Mouse (Mus musculus) adrenal gland, adult 18-20 months (tissue): ENCODE measurements around the gene Rai14. TPM values are rescaled to one million over a fixed set of nuclear protein-coding genes. Genes with fewer than 3 reads are reported as not detected.

Source experiments
- DNase-seq, 2 experiments: peaks; one replicate each; pipeline ENCODE4 v3.0.0; 2021 to 2022; ENCODE audit warnings: low spot score in 2 of 2
- total RNA-seq, 2 experiments: library from RNA; stranded (reverse); gene quantifications; 1 replicate in 1 of 2; 2 replicates in 1 of 2; pipeline ENCODE4 v1.2.3; 2021

Gene Rai14
- total RNA-seq, 2 experiments from 2014 or later, result 26.9 to 28.7 TPM

- DNase-seq, result no peak
These were observed 93.2 kb downstream of the Rai14 start for GRCm38 (mm10) chr15:10621194-10621593.

GRCm38 (mm10) chr15:10619678-10620077 is 94.7 kb downstream of the Rai14 start:
- no peak for DNase-seq

GRCm38 (mm10) chr15:10618276-10618675 is 96.1 kb downstream of the Rai14 start:
- DNase-seq, result no peak

- no peak for DNase-seq
These were observed 98.4 kb downstream of the Rai14 start for GRCm38 (mm10) chr15:10616001-10616400.

- DNase-seq, result no peak
These were observed 103.4 kb downstream of the Rai14 start for GRCm38 (mm10) chr15:10611040-10611439.

- no peak for DNase-seq
These were observed 105.3 kb downstream of the Rai14 start for GRCm38 (mm10) chr15:10609107-10609506.

- DNase-seq, result no peak
These were observed 105.8 kb downstream of the Rai14 start for GRCm38 (mm10) chr15:10608508-10609098.

GRCm38 (mm10) chr15:10599413-10599812 is 115.0 kb downstream of the Rai14 start:
- DNase-seq, result no peak

- DNase-seq, result no peak
These were observed 115.9 kb downstream of the Rai14 start for GRCm38 (mm10) chr15:10598259-10599225.

GRCm38 (mm10) chr15:10596871-10597270 is 117.6 kb downstream of the Rai14 start:
- no peak for DNase-seq

- DNase-seq, result no peak
These were observed 119.0 kb downstream of the Rai14 start for GRCm38 (mm10) chr15:10595408-10595807.

- DNase-seq, result no peak
These were observed 119.5 kb downstream of the Rai14 start for GRCm38 (mm10) chr15:10594910-10595309.

- DNase-seq, result no peak
These were observed 121.3 kb downstream of the Rai14 start for GRCm38 (mm10) chr15:10593094-10593493.

GRCm38 (mm10) chr15:10586565-10586964 is 127.9 kb downstream of the Rai14 start:
- DNase-seq, result no peak

- no peak for DNase-seq
These were observed 129.9 kb downstream of the Rai14 start for GRCm38 (mm10) chr15:10584359-10585187.

GRCm38 (mm10) chr15:10583408-10583807 is 131.0 kb downstream of the Rai14 start:
- DNase-seq, result no peak

GRCm38 (mm10) chr15:10579159-10579558 is 135.3 kb downstream of the Rai14 start:
- no peak for DNase-seq

- DNase-seq, result no peak
These were observed 147.9 kb downstream of the Rai14 start for GRCm38 (mm10) chr15:10566486-10566885.

- DNase-seq, result no peak
These were observed 150.2 kb downstream of the Rai14 start for GRCm38 (mm10) chr15:10564201-10564600.

GRCm38 (mm10) chr15:10562281-10562680 is 152.1 kb downstream of the Rai14 start:
- DNase-seq, result no peak

- no peak for DNase-seq
These were observed 154.4 kb downstream of the Rai14 start for GRCm38 (mm10) chr15:10560005-10560404.
